Mouse (Mus musculus) midbrain, embryonic 14.5 days (tissue): ENCODE data around the gene Srxn1. TPM values are rescaled to one million over a fixed set of nuclear protein-coding genes. Genes with fewer than 3 reads are reported as not detected.

Experiments used
- ATAC-seq: fragments of 200-750 bp; cut with Nextera tagmentation; 2 replicates; pipeline ENCODE4 v1.8.0; 2017; ENCODE audit warnings: moderate number of reproducible peaks, moderate library complexity; ENCODE audit not compliant: low FRiP score, low TSS enrichment
- DNase-seq: peaks from one replicate; pipeline ENCODE4 v3.0.0-alpha.2; 2015
- H3K27ac ChIP-seq: fragments of 300-500 bp; sonication (generic); replicated peaks from 2 replicates; pipeline ENCODE4 v1.5.1; 2014; ENCODE audit warnings: mild to moderate bottlenecking, low read depth, low read length, moderate library complexity
- H3K27me3 ChIP-seq: fragments of 300-500 bp; sonication (generic); 2 replicates; pipeline ENCODE4 v1.6.1; 2014; ENCODE audit warnings: low read length, control low read depth, mixed read lengths; ENCODE audit not compliant: control insufficient read depth, insufficient read depth
- H3K36me3 ChIP-seq: fragments of 300-500 bp; sonication (generic); 2 replicates; pipeline ENCODE4 v1.6.1; 2014; ENCODE audit warnings: low read length, control low read depth; ENCODE audit not compliant: control insufficient read depth, insufficient read depth
- H3K4me1 ChIP-seq: fragments of 300-500 bp; sonication (generic); 2 replicates; pipeline ENCODE4 v1.6.1; 2014; ENCODE audit warnings: mild to moderate bottlenecking, antibody characterized with exemption, low read length, control low read depth; ENCODE audit not compliant: control insufficient read depth, insufficient read depth
- H3K4me2 ChIP-seq: fragments of 300-500 bp; sonication (generic); 2 replicates; pipeline ENCODE4 v1.6.1; 2014; ENCODE audit warnings: mild to moderate bottlenecking, low read length, moderate library complexity
- H3K4me3 ChIP-seq: fragments of 300-500 bp; sonication (generic); replicated peaks from 2 replicates; pipeline ENCODE4 v1.5.1; 2014; ENCODE audit warnings: low read depth, low read length
- H3K9ac ChIP-seq: fragments of 300-500 bp; sonication (generic); replicated peaks from 2 replicates; pipeline ENCODE4 v1.6.1; 2014; ENCODE audit warnings: mild to moderate bottlenecking, low read length, moderate library complexity
- H3K9me3 ChIP-seq: fragments of 300-500 bp; sonication (generic); 2 replicates; pipeline ENCODE4 v1.6.1; 2016; ENCODE audit warnings: low read length, control low read depth, mixed read lengths; ENCODE audit not compliant: control insufficient read depth
- WGBS: fragments of 180-500 bp; shearing (Covaris S2); extraction: QIAGEN DNeasy Blood & Tissue Kit; methylation state at CpG from one replicate; pipeline ENCODE4 v1.1.7; 2014; 5-methylcytosine and 5-hydroxymethylcytosine counted together
- polyA plus RNA-seq: library from polyadenylated mRNA; unstranded; fragments of >200 nt; fragmentation: Nextera tagmentation; extraction: Ambion mirVana; gene quantifications from 2 replicates; pipeline ENCODE4 v1.2.1, GENCODE M21; 2014

Srxn1 gene
- polyA plus RNA-seq, 1 experiment from 2014 or later, result 17.4 TPM

- WGBS, result 59% methylated on average over 9 of the region's 9 CpGs
- Histone ChIP-seq H3K27ac (no peak overlapping the region), H3K9me3 (no peaks in the 10 kb centered on the region)
Measured at GRCm38 (mm10) chr2:152075294-152075889, 29.9 kb upstream of the Srxn1 start.

GRCm38 (mm10) chr2:152077337-152077736, 28.0 kb upstream of the Srxn1 start:
- H3K4me3 ChIP-seq, result no peak overlapping the region
- ATAC-seq, result no peak
- no peak for DNase-seq
- no peak overlapping the region for H3K4me2 ChIP-seq
- WGBS, result 61% methylated on average over 3 of the region's 3 CpGs
- H3K9ac ChIP-seq, result no peak overlapping the region
- no peaks in the 10 kb centered on the region for H3K27me3 ChIP-seq
- no peaks in the 10 kb centered on the region for H3K9me3 ChIP-seq
- no peak overlapping the region for H3K27ac ChIP-seq
- H3K4me1 ChIP-seq, result peaks cover 9% of the 10 kb centered on the region
- H3K36me3 ChIP-seq, result no peaks in the 10 kb centered on the region

More at GRCm38 (mm10) chr2:152075294-152075889, 29.9 kb upstream of the Srxn1 start:
- DNase-seq (no peak), ATAC-seq (no peak)
- Histone ChIP-seq H3K27me3 (no peaks in the 10 kb centered on the region), H3K4me1 (peaks cover 9% of the 10 kb centered on the region), H3K9ac (no peak overlapping the region), H3K4me2 (no peak overlapping the region), H3K4me3 (no peak overlapping the region), H3K36me3 (no peaks in the 10 kb centered on the region)

DNA sequence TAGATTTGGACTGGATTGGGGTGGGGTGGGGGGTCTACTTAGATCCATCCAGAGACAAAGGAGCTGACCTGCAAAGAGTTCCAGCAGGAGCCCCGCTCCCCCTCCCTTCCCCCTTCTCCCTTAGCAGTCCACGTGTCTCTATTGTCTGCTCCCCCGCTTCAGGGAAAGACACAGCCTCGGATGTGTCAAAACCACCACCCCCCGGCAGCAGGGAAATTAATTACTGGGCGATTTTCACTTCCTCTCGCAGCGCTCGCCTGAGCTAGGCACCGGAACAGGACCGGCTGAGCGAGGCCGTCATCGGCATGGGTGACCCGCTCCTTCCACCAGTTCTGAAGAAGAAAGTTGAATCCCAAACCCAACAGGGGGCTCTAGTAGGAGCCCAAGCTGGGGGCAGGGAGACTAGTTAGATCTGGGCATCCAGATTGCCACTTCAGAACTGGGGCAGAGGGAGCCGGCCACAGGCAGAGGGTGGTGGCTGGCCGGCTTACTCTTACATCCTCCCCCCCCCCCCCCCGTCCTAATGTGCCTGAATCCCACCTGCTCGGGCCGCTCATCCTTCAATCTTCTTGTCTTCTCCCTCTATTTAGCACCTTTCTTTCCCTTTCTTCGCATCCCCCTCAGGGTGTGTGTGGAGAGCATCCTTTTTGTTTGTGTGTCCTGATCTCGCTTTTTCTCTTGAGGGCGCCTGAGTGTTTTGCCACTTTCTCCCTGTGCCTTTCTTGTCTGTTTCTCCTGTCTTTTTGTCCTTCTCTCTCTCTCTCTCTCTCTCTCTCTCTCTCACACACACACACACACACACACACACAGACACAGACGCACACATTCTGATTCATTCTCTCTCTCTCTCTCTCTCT, 24.4 kb upstream of the Srxn1 start, which contains the start of gene Scrt2:
Gene Scrt2, plus strand, starts transcription at position 845 of the 857 bp plus-strand sequence.
- 0 out of 2 replicates have a peak, but pooled peaks cover 6% of the 10 kb centered on the region for H3K36me3 ChIP-seq
- H3K4me1 ChIP-seq, result peaks cover 24% of the 10 kb centered on the region
- H3K27me3 ChIP-seq, result no peaks in the 10 kb centered on the region
- H3K9ac ChIP-seq, result peak within 1 kb of the TSS; percentile 99
- under 1% methylated on average over 23 of the region's 24 CpGs for WGBS
- H3K4me3 ChIP-seq, result peak within 1 kb of the TSS; percentile 92
- DNase-seq, result peak; percentile 89
- ATAC-seq, result peak; percentile 76
- peak within 1 kb of the TSS; percentile 76 for H3K4me2 ChIP-seq
- H3K9me3 ChIP-seq, result no peaks in the 10 kb centered on the region
- H3K27ac ChIP-seq, result peak within 1 kb of the TSS; percentile 99

DNA sequence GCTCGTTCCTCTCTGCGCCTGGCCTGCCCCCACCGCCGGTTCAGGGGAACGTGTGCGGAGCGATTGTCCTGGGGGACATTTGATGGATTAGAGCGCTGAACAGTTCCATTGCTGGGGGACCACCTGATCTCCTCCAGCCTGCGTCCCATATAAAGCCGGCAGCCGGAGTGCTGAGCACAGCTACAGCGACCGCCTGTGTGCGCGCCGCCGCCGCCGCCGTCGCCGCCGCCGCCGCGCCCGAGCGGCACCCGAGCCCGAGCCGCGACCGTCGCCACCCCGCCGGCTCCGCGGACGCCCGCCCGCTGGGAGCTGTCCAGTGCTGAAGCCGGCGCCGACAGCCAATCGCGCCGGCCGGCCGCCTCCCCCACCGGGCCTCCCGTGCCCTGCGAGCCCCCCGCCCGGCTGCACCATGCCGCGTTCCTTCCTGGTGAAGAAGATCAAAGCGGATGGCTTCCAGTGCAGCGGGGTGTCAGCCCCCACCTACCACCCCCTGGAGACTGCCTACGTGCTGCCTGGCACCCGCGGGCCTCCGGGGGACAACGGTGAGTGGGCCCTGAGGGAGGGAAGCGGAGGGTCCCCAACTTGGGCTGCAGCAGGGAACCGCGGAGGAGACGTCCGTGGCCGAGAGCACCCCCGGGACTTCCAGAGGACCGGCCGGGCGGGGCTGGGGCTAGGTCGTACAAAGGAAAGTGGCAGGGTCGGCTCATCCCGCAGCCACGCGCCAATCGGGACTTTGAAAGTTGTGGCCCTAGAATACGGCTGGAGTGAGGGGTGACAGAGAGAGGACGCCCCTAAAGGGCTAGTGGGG, 23.5 kb upstream of the Srxn1 start:
- Histone ChIP-seq H3K9ac (peak overlapping the region; percentile 99), H3K9me3 (no peaks in the 10 kb centered on the region), H3K27me3 (no peaks in the 10 kb centered on the region), H3K4me1 (peaks cover 34% of the 10 kb centered on the region), H3K36me3 (0 out of 2 replicates have a peak, but pooled peaks cover 11% of the 10 kb centered on the region), H3K4me3 (peak overlapping the region; percentile 92), H3K4me2 (peak overlapping the region; percentile 76), H3K27ac (peak overlapping the region; percentile 99)
- WGBS, result under 1% methylated on average over 81 of the region's 81 CpGs
- ATAC-seq (peak; percentile 84), DNase-seq (peak; percentile 89)

DNA sequence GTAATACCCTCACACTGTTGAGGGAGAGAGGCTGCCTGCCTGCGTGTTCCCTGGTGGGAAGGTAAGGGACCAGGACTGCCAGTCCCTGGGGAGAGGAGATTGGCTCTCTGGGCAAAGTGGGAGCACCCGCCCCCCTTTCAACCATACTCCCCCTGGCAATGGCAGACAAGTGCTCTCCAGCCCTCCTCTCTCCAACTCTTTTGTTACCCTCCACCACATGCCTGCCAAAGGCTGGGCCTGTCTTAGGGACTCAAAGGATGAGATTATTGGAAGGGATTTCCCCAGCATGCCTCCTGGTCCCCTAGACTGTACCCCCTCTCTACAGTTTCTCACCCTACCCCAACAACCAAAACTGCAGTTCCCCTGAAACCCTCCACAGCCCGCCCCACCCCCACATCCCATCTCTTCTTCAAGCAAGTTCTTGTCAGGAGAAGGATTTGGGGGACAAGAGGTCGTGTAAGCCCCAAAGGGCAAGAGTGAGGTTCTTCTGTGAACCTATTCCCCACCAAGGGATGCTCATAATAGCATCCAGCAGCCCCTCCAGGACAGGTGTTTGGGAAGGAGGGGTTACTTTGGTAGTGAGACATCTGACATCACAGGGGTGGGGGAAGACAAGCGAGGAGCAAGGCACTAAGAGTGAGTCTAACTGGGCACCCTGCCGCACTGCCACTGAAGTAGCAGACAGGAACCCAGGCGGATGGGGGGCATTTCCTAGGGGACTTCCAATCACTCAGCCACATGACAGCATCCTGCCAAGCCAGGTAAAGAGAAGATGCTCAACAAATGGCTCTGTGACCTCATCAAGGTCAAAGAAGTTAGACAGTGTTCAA, 22.6 kb upstream of the Srxn1 start:
- peak overlapping the region; percentile 92 for H3K4me3 ChIP-seq
- ATAC-seq (0 out of 2 replicates have a peak, but pooled peaks have one; percentile 0), DNase-seq (peak; percentile 57)
- no peaks in the 10 kb centered on the region for H3K9me3 ChIP-seq
- H3K27ac ChIP-seq, result peak overlapping the region; percentile 99
- H3K27me3 ChIP-seq, result no peaks in the 10 kb centered on the region
- 0 out of 2 replicates have a peak, but pooled peaks cover 15% of the 10 kb centered on the region for H3K36me3 ChIP-seq
- peak overlapping the region; percentile 99 for H3K9ac ChIP-seq
- WGBS, result 13% methylated on average over 7 of the region's 7 CpGs
- H3K4me2 ChIP-seq, result peak overlapping the region; percentile 76
- H3K4me1 ChIP-seq, result peaks cover 41% of the 10 kb centered on the region

DNA sequence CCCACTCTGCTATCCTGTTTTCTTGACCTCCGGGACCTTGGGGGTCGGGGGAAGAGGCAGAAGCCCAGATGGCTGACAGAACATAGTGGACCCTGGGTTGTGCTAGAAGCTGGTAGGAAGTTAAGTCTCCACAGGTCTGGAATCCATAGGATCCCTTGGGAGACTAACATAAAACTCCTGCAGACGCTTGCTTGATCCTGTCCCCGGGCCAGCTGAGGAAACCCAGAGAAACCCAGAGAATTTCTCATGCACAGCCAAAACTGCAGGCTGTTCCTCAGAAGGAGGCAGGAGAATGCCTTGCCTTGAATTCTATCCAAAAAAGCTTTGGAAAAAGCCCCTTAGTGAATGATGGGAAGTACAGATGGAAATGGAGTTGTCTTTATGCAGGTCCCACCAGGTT, 21.9 kb upstream of the Srxn1 start:
- 33% methylated on average over 4 of the region's 4 CpGs for WGBS
- no peak for ATAC-seq

DNA sequence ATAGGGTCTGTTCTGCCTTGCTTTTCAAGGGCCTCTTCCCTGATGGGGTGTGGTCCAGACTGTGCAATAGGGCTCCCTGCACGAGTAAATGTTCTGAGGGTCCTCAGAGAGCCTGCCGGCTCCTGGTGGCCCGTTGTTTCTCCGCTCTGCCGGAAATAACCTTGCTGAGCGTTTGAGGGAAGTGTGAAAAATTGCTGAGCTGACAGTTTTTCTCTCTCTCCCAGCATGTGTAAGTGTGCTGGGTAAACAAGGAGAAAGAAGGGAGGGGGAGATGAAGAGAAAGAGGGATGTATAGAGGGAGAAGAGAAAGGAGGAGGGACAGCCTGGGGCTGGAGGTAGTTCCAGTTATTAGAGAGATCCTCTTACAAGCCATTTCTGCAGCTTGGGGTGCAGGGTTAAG, 21.0 kb upstream of the Srxn1 start:
- WGBS, result 14% methylated on average over 6 of the region's 6 CpGs
- Histone ChIP-seq H3K9ac (peak overlapping the region; percentile 99), H3K27ac (peak overlapping the region; percentile 22), H3K36me3 (peaks cover 29% of the 10 kb centered on the region), H3K9me3 (no peaks in the 10 kb centered on the region), H3K27me3 (no peaks in the 10 kb centered on the region), H3K4me2 (peak overlapping the region; percentile 76), H3K4me1 (peaks cover 39% of the 10 kb centered on the region), H3K4me3 (peak overlapping the region; percentile 92)
- no peak for ATAC-seq
- DNase-seq, result peak; percentile 53

More for the DNA sequence above, 21.9 kb upstream of the Srxn1 start:
- H3K4me2 ChIP-seq, result peak overlapping the region; percentile 76
- H3K27me3 ChIP-seq, result no peaks in the 10 kb centered on the region
- peak overlapping the region; percentile 22 for H3K27ac ChIP-seq
- H3K4me3 ChIP-seq, result peak overlapping the region; percentile 92
- H3K9ac ChIP-seq, result peak overlapping the region; percentile 99
- H3K36me3 ChIP-seq, result peaks cover 22% of the 10 kb centered on the region
- DNase-seq, result no peak
- H3K9me3 ChIP-seq, result no peaks in the 10 kb centered on the region
- H3K4me1 ChIP-seq, result peaks cover 41% of the 10 kb centered on the region
